Mouse (Mus musculus) G1E-ER4 (cell line): ENCODE measurements around the gene Olfr521. TPM values are rescaled to one million over a fixed set of nuclear protein-coding genes. Genes with fewer than 3 reads are reported as not detected.

Source experiments
- GATA1 ChIP-seq: IDR thresholded peaks from one replicate; pipeline ENCODE4 v1.8.0; 2012; ENCODE audit warnings: low read length, inconsistent platforms
- polyA plus RNA-seq: library from polyadenylated mRNA; stranded (reverse); fragments of >175 nt; gene quantifications from 2 replicates; pipeline ENCODE4 v1.2.3, GENCODE M21; 2012

Olfr521 gene
- polyA plus RNA-seq = not detected in 2 replicates

DNA sequence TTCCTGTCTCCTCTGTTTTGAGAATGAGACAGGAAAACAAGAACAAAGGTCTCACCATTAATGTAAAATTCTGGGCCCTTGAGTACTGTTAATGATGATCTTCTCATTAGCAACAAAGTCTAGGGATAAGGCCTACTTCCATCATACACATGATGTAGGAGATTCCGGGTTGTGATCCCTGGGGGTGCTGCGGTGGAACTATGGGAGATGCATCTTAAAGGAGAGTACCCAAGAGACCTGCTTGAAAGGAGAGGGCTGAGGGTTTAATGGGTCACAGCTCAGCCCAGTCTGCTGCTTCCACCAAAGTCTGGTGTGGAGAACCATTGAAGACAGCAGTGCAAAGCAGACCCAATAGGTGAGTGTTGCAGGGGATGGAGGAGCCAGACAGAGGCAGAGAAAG, at the start of gene Olfr521:
Olfr521 (plus strand) TSS at position 301 of the 400 bp plus-strand sequence.
- no peak for TF ChIP-seq GATA1

DNA sequence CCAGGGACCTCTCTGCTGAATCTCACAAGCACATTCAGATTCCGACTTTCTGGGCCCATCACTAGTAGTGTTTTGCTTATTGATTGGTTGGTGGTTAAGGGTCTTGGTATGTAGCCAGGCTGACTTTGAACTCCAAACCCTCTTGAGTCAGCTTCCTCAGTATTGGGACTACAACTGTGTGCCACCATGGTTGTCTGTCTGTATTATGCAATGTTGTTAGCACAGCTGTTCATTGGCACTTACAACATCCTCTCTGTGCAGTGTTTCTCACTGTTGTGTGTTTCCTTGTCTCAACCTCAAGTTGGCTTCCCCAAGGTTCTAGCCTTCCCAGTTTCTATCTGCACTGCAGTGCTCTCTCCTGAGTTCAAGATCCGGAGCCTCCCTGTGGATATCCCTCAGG, 46.8 kb upstream of the Olfr521 start:
- TF ChIP-seq GATA1 = no peak

DNA sequence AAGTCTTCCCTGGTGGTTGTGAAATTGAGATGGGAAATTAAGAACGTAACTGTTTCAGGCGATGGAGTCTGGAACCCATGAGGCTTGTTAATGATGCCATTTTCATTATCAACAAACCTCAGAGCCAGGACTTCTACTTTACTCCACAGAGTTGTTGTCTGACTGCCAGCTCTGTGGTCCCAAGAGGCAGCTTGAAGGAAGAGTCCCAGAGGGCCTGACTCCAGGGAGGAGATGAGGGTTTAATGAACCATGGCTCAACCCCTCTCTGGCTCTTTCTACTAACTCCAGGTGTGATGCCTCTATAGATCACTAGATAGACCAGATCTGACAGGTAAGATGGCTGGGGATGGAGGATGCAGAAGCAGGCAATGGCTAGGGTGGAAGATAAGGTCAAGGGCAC, 33.3 kb upstream of the Olfr521 start, which contains the start of gene Olfr520:
Olfr520 (plus strand) TSS at position 301 of the 400 bp plus-strand sequence.
- no peak for TF ChIP-seq GATA1

DNA sequence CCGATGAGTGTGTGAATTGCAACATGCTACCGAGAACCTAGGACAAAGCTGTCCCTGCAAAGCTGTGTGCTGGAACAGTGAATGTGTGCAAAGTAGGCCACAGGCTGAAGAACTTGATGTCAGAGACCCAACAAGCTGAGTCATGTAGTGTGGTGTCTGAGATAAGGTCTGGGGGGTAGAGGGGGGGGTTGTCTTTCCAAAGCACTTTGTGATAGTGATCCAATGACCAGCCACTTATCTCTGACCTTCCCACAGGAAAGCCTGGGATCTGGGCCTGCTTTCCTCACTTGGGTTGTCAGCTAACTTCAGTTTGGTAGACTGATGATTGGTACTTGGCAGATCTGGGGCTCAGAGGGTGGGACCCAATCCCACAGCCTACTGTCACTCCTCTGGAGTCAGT, 28.7 kb upstream of the Olfr521 start:
- no peak for TF ChIP-seq GATA1

DNA sequence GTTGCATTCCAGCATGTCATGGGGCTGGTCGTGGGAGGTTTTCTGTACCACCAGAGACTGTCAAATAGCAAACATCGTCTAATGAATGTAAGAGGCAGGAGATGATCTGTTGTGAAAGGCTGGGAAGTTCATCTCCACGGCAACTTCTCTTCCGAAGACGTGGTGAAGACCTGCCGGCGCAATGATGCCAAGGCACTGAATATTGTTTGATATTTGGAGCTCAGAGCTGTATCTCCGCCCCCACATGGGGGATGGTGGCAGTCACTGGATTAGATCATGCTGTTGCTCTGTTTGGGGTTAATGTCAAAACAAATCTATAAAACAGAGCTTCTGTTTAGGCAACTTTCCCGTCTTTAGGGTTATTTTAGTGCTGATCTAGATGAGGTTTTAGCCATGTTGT, 24.0 kb upstream of the Olfr521 start:
- TF ChIP-seq GATA1 = no peak

DNA sequence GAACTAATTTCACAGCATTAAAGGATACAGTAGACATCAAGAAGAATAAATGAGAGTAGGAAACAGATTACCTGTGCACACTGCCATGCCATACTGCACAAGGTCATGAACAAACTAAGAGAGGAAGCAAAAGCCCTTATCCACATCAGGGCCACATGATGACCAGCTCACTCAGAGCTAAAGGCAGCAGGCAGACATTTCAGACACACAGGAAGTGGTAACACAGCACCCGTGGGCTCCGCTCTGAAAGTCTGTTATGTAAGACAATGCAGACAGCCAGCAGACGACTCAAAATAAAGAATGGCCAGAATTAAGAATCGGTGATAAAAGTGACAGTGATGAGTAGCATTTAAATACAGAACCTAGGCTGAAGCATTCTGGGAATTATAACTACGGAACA, 18.1 kb downstream of the Olfr521 start:
- TF ChIP-seq GATA1 = no peak

DNA sequence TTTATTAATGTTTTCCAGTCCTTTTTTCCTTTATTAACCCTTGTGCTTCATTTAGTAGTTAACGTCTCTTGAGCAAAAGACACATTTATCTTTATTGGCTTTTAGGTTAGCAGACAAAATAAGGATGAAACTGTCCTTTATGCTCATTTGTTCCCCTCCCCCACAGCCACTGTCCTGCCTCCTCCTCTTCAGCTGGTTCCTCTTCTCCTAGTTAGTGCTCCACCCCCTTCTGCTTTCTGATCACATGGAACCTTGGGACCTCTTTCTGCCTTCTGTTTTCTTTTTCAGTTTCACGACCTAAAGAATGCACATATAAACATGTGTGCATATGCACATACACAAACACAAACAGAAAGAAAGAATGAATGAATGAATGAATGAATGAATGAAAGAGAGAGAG, 18.6 kb downstream of the Olfr521 start:
- TF ChIP-seq GATA1 = no peak

DNA sequence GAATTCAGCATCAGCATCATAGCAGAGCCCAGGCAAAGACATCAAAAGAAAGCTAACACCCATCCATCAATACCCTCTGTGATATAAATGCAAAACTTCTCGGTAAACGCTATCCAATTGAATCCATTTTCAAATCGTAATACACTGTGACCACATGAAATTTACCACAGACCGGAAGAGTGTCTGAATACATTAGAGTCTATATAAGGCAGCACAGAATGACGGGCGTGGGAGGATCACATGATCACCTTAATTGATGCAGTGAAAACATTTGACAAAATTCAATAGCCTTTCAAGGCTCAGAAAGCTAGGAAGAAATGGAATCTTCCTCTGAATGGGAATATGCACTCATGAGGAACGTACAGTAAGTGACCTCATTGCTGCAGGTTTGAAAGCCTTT, 20.1 kb downstream of the Olfr521 start:
- TF ChIP-seq GATA1 = no peak

DNA sequence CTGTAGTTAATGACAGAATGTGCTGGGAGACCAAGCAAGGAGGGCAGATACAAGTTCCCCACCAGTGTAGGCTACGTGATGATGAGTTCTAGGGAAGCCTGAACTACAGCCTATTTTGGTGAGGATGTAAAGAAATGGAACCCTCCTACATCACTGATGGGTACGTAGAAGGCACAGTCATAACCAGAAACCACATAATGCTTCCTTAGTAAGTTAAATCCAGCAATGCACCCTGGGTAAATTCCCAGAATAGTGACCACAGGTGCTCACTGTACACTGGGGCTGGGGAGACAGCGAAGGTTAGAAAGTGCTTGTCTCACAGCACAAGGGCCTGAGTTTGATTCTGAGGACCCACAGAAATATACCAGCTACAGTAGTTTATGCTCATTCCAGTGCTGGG, 22.2 kb downstream of the Olfr521 start:
- no peak for TF ChIP-seq GATA1

DNA sequence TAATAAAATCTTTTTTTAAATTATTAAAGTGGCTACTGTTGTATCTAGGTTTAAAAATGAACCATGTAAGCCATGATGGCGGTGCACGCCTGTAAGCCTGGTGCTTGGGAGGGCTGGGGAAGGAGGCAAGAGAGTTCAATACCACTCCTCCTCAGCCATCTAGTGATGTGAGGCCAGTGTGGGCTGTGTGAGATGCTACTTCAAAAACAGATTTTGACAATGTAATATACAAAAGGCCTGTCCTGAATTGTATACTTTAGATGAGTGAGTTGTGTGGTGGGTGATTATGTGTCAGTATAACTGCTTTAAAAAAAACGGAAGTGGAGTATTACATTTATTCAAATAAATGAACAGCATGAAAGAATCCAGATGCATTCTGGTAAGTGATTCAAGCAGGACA, 23.5 kb downstream of the Olfr521 start:
- no peak for TF ChIP-seq GATA1

DNA sequence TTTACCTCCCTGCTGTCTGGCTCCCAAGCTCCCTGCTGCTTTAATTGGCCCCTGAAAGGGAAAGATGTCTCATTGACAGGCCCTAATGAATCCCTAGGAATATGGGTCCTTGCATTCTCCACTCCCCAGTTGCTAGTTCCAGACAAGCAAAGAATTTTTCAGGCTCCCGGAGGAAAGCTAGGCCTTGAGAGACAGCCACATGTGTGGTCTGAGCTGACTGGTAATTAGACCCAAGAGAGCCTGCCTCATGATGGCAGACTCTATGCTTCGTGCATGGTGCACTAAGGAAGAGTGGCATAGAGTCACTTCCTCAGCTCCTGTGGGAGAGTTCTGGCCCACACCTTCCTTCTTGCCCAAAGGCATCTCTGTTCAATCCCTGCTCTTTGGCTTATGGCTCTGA, 24.6 kb downstream of the Olfr521 start:
- no peak for TF ChIP-seq GATA1

DNA sequence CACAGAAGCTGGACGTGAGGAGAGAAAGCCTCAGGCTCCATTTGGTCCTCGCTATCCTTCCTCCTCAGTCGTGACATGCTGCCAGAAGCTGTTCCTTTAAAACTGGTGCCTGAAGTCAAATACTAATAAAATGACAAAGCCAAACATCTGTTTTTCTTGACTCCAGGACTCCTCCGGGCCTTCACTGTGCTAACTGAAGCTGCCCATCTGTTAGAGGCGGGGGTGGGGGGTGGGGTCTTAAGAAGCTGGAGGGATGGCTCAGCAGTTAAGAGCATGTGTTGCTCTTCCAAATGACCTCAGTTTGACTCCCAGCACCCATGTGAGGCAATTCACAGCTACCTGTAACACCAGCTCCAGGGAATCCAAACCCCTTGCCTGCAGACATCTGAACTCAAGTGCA, 25.3 kb downstream of the Olfr521 start:
- TF ChIP-seq GATA1 = no peak

DNA sequence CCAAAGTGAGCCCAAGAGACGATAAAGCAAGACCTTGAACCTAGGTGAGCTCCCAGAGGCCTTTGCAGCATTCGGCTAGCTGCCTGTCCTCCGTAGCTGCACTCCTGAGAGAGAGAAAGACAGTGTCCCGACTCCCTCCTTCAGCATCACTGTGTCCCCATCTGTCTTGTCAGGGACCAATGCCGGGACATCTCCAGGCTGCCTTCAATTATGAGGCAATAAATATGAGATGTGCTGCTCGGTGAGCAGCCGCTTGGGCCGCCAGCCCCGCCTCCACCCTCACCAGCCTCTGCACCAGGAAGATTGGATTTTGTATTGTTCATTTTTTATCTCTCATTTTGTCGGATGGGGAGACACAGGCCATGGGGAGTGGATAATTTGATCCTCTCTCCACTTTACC, 27.5 kb downstream of the Olfr521 start:
- TF ChIP-seq GATA1 = no peak

DNA sequence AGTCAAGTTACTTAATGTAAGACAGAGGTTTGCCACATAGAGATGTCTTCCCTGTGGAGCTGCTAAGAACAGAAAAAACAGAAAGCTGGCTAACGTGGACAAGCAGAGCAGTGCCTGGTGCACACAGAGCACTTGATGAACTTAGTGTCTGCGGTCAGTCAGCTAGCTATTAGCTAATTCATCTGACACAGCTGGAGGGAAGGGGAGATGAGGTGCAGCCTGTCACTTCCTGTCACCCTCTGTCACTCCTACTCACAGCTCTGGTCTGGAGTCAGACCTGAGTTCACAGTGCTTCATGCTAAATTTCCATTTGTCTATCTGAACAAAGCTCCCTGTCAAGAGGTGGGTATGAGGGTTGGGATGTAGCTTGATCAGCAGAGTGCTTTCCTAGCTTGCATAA, 30.8 kb downstream of the Olfr521 start:
- no peak for TF ChIP-seq GATA1

DNA sequence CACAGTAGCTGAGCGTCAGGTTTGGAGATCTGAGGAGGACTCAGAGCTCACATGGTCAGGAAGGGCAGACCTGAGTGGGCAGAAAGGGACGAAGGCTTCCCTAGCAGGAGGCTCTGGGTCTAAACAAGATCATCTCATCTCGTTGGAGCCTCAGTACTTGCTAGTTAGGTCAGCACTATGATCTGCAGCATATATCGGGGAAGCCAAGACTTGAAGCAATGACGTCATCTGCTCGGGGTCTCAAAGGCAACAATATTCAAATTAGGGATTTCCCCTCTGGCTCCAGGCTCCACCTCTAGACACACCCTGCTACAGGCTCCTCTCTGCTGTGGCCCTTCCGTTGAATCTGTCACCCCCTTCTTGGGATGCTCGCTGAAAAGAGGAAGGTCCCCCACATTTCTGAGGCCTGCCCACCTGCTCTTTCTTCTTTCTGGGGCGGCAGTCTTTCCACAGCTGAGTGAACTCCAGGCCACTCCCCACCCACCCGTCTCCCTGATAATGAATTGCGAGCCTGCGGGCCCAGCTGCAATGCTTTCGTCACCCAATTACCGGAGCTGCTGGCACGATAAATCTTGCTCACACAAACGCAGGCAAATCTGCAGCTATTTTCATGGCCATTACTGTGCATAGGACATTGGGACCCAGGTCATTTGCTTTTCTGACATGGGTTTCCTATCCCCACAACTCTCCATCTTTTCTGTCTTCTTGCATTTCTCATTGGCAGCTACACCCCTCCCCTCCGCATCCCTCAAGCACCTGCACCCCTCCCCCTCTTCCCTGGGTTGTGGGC, 32.1 kb downstream of the Olfr521 start:
- no peak for TF ChIP-seq GATA1

DNA sequence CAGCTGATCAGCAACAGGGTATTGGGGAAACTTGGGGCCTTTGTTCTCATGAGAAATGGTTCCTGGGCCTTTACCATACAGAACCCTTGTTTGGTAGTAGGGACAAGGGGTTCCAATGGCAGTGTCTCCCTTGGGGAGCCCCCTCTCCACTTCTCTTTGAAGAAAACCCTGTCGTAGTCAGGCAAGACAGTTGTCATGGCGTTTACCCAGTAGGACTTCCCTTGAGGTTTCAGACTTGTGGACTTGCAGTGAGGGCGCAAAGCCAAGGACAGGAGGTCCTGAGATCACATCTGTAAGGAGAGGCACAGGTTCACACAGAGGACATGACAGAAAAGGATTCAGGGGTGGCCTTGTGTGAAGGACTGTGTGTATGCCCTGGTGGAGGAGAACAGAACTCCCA, 33.2 kb downstream of the Olfr521 start:
- TF ChIP-seq GATA1 = no peak

DNA sequence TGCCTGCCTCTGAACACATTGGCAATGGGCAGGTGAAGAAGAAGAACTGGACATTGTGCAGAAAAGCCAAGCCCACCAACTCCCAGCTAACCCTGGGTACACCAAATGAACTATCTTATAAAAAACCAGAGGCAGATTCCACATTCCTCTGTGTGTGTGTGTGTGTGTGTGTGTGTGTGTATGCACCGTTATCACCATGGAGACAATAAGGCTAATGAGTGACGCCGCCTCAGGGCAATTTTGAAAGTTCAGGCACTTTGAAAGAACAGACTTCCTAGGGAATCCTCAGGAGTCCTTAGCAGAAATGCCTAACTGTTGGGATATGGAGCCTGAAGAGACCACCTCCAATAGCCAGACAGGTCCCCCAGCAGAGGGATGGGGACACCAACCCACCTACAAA, 34.0 kb downstream of the Olfr521 start:
- no peak for TF ChIP-seq GATA1

DNA sequence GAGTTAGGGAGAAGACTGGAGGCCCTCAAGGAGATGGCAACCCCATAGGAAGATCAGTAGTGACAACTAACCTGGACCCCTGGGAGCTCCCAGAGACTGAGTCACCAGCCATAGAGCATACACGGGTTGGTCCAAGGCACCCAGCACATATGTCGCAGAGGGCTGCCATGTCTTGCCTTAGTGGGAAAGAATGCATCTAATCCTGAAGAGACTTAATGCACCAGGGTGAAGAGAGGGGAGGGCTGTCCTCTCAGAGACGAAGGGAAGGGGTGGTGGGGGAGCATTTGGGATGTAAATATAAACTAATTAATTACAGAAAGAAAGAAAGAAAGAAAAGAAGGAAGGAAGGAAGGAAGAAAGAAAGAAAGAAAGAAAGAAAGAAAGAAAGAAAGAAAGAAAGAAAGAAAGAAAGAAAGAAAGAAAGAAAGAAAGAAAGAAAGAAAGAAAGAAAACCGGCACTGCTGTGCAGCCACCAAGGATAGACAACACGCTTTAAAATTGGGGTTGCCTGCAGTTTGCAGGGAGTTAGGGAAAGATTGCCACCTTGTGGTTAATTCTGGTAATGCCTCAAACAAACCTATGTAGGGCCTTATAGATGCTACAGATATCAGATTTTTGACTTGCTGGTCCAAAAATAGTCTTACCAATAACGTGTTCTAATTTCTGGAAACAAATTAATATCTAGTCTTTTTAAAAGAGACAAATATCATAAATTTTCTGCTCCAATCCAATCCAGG, 34.8 kb downstream of the Olfr521 start:
- no peak for TF ChIP-seq GATA1
